ENCODE assay signal across 7 mouse cellular contexts in genomic region chr10:70966642-70967345, GRCm38 (mm10).
A peak's percentile ranks its signal among the peaks of the same experiment; 100 is the strongest.
DNase-seq lines count a peak whose midpoint lies in the region; ATAC-seq lines count a peak whose summit lies in the region.

No protein-coding gene starts in this region.

- H3K4me1 ChIP-seq in heart, embryonic 14.5 days (ENCODE audit: control insufficient read depth in 2 of 2, insufficient read depth in 2 of 2, low read length in 2 of 2), result peaks cover 6 to 12% of the 10 kb centered on the region in 2 experiments; a peak in 3 of 4 replicates
- H3K4me1 ChIP-seq in neural tube, embryonic 15.5 days, result peaks cover 3% of the 10 kb centered on the region; the same call in 1 of the 2 replicates
- H3K4me1 ChIP-seq in forebrain, embryonic 15.5 days, result no peaks in the 10 kb centered on the region

- WGBS in heart, embryonic 14.5 days, result 59% methylated on average over 16 of the region's 16 CpGs
- WGBS in neural tube, embryonic 15.5 days, result 81% methylated on average over 16 of the region's 16 CpGs
- WGBS in forebrain, embryonic 15.5 days, result 73% methylated on average over 16 of the region's 16 CpGs

- H3K4me3 ChIP-seq in heart, embryonic 14.5 days (ENCODE audit: control insufficient read depth in 1 of 2, insufficient read depth in 1 of 2, low read depth in 1 of 2, low read length in 2 of 2), result no peak overlapping the region
- H3K4me3 ChIP-seq in neural tube, embryonic 15.5 days (replicated peaks), result no peak overlapping the region
- H3K4me3 ChIP-seq in forebrain, embryonic 15.5 days, result no peak overlapping the region

- H3K27ac ChIP-seq in heart, embryonic 14.5 days (replicated peaks in 1 of 2; ENCODE audit: control insufficient read depth in 1 of 2, insufficient read depth in 1 of 2, low read depth in 2 of 2, low read length in 2 of 2), result peak overlapping the region; percentile 2 to 46; a peak in 1 of 4 replicates
- H3K27ac ChIP-seq in neural tube, embryonic 15.5 days (replicated peaks), result no peak overlapping the region
- no peak overlapping the region for H3K27ac ChIP-seq in forebrain, embryonic 15.5 days (replicated peaks)

- H3K9ac ChIP-seq in heart, embryonic 14.5 days (ENCODE audit: low read length), result no peak overlapping the region
- no peak overlapping the region for H3K9ac ChIP-seq in neural tube, embryonic 15.5 days (replicated peaks)
- H3K9ac ChIP-seq in forebrain, embryonic 15.5 days (replicated peaks), result no peak overlapping the region

- no peaks in the 10 kb centered on the region for H3K27me3 ChIP-seq in heart, embryonic 14.5 days (ENCODE audit: control insufficient read depth, insufficient read depth, low read length)
- no peaks in the 10 kb centered on the region for H3K27me3 ChIP-seq in neural tube, embryonic 15.5 days (replicated peaks)
- no peaks in the 10 kb centered on the region for H3K27me3 ChIP-seq in forebrain, embryonic 15.5 days

- ATAC-seq in heart, embryonic 14.5 days (ENCODE audit: insufficient number of reproducible peaks, insufficient read depth, low FRiP score, low read depth), result 0 out of 2 replicates have a peak, but pooled peaks have one; percentile 45
- ATAC-seq in neural tube, embryonic 15.5 days (ENCODE audit: low FRiP score), result no peak
- no peak for ATAC-seq in forebrain, embryonic 15.5 days (replicated peaks)

- no peak overlapping the region for H3K4me2 ChIP-seq in heart, embryonic 14.5 days (ENCODE audit: low read length)
- H3K4me2 ChIP-seq in neural tube, embryonic 15.5 days, result no peak overlapping the region
- no peak overlapping the region for H3K4me2 ChIP-seq in forebrain, embryonic 15.5 days (replicated peaks)

- H3K9me3 ChIP-seq in heart, embryonic 14.5 days (ENCODE audit: control insufficient read depth, low read length), result no peaks in the 10 kb centered on the region
- H3K9me3 ChIP-seq in neural tube, embryonic 15.5 days (replicated peaks), result no peaks in the 10 kb centered on the region
- no peaks in the 10 kb centered on the region for H3K9me3 ChIP-seq in forebrain, embryonic 15.5 days

- DNase-seq in 3T3-L1 (ENCODE audit: low read depth, low spot score), result peak; percentile 15
- DNase-seq in adrenal gland, postnatal 10 days, result peak; percentile 56
- peak; percentile 80 to 85 for DNase-seq in kidney, postnatal 4 days
- DNase-seq in layer of hippocampus, postnatal 36 days, result no peak

- no peaks in the 10 kb centered on the region for H3K36me3 ChIP-seq in heart, embryonic 14.5 days (ENCODE audit: control insufficient read depth, insufficient read depth, low read length)
- H3K36me3 ChIP-seq in neural tube, embryonic 15.5 days, result no peaks in the 10 kb centered on the region
- no peaks in the 10 kb centered on the region for H3K36me3 ChIP-seq in forebrain, embryonic 15.5 days

Comparison
In these comparisons a context has a peak if more than half of its experiments do, and no peak if none do; other contexts are left out.
1. DNase-seq: peak in 3T3-L1 (single experiment), adrenal gland, postnatal 10 days (single experiment) and kidney, postnatal 4 days (2 of 2); none in layer of hippocampus, postnatal 36 days (0 of 2).
2. H3K27ac ChIP-seq: peak in heart, embryonic 14.5 days (2 of 2); none in neural tube, embryonic 15.5 days (single experiment) and forebrain, embryonic 15.5 days (single experiment).